Mouse (Mus musculus): Measurements from ENCODE around the gene Cfap43. TPM values are rescaled to one million over a fixed set of nuclear protein-coding genes. Genes with fewer than 3 reads are reported as not detected.
A peak's percentile ranks its signal among the peaks of the same experiment; 100 is the strongest.

Gene Cfap43
- total RNA-seq (2012; rRNA removed) (2.9 and 3.2 TPM in 2 replicates), total RNA-seq (2014; rRNA removed) (11.7 and 15.2 TPM in 2 replicates), polyA plus RNA-seq (2012; ENCODE audit: insufficient read length, low read depth) (12.7 and 15.5 TPM in 2 replicates)

DNA sequence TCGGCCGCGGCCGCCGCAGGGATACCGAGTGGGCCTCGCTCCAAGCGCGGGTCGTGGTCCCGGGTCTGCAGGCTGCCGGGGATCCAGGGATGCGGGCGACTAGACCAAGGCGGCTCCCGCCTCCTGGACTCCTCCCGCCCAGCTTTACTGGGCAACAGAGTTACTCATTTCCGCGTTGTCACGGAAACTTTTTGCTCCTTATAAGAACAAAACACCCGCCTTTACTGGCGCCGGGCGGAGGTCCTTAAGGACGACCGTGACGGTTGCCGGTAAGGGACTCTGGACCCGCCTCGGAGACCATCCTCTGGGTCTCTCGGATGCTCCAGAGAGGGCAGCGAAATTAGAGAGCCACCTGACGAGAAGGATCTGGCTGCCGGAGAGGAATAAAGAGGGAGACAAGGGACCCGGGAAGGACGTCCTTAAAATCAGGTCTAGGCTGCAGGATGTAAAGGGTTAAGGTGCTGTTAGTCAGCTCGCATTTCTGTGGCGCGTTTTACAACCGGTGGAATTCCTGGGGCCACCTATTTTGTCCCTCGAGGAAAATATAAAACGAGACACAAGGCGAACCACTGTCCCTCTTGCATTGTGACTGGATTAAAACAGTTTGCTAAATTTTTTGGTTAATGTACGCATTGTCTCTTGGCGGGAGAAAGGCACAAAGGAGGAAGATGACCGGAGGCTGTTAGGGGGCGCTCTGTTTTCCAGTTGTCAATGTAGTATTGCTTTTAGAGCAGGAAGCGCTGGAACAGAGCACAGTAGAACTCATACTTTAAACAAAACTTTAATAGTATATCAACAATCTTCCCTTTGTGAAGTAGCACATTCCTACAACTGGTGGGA, at the start of gene Cfap43, which contains the start of gene Itprip:
TSS of gene Cfap43 (minus strand) at position 162 of the 840 bp plus-strand sequence.
TSS of gene Itprip (minus strand) at position 174 of the 840 bp plus-strand sequence.
- Histone ChIP-seq H3K36me3 (replicated peaks in 1 of 2; ENCODE audit: control insufficient read depth in 1 of 2, insufficient read depth in 1 of 2, low read length in 1 of 2) (peaks cover 0 to 18% of the 10 kb centered on the region in 2 experiments), H3K4me3 (replicated peaks in 1 of 3; ENCODE audit: low read depth in 2 of 3, low read length in 2 of 3, poor library complexity in 1 of 3) (peak within 1 kb of the TSS; percentile 97 to 99 (median 97)), H3K27ac (ENCODE audit: insufficient read depth, low read depth) (peak within 1 kb of the TSS; percentile 48), H3K4me2 (ENCODE audit: insufficient read depth, low read depth, poor library complexity, severe bottlenecking) (peak within 1 kb of the TSS; percentile 91), H3K79me2 (replicated peaks; ENCODE audit: control insufficient read depth, extremely low read depth, insufficient read depth, poor library complexity, severe bottlenecking) (peaks cover 16% of the 10 kb centered on the region; the same call in 1 of the 2 replicates), H3K9ac (ENCODE audit: insufficient read depth, low read depth) (peak within 1 kb of the TSS; percentile 79), H3K4me1 (ENCODE audit: control insufficient read depth in 1 of 2, insufficient read depth in 2 of 2) (peaks cover 14 to 40% of the 10 kb centered on the region in 2 experiments), H3K9me3 (replicated peaks; ENCODE audit: low read length) (no peaks in the 10 kb centered on the region), H3K27me3 (replicated peaks) (no peaks in the 10 kb centered on the region)
- in situ Hi-C loops (cut with MboI; ENCODE audit: low pct_ligation_motif_present, low pct_unique_long_range_greater_than_20kb, low sequenced_read_pairs) (no loop called here), dilution Hi-C loops (cut with MboI; ENCODE audit: extremely low pct_ligation_motif_present, extremely low pct_unique_long_range_greater_than_20kb, low sequenced_read_pairs) (no loop called here)
- DNase-seq (ENCODE audit: extremely low read depth): peak; percentile 89
- TF ChIP-seq ZKSCAN1 (IDR thresholded peaks at IDR 0.05; ENCODE audit: borderline replicate concordance, low read depth, low read length) (no peak), PAX5 (IDR thresholded peaks at IDR 0.05; ENCODE audit: low read length) (no peak), MAZ (IDR thresholded peaks at IDR 0.05; ENCODE audit: low read depth, low read length) (peak; percentile 84), JUND (conservative IDR thresholded peaks at IDR 0.05; ENCODE audit: low read depth, low read length) (no peak), MEF2A (IDR thresholded peaks at IDR 0.05; ENCODE audit: borderline replicate concordance, low read depth, low read length) (no peak), CTCF (conservative IDR thresholded peaks at IDR 0.05 in 1 of 2, IDR thresholded peaks at IDR 0.05 in 1 of 2; ENCODE audit: low read depth in 2 of 2, low read length in 2 of 2) (peak in 1 of 2 experiments; percentile 75; a peak in 2 of 4 replicates), MAFK (IDR thresholded peaks at IDR 0.05; ENCODE audit: insufficient replicate concordance, low read length) (0 out of 2 replicates have a peak, but pooled peaks have one; percentile 41), ZNF384 (IDR thresholded peaks at IDR 0.05; ENCODE audit: low read depth, low read length) (no peak), GABPA (IDR thresholded peaks at IDR 0.05; ENCODE audit: insufficient replicate concordance, low read depth, low read length) (no peak), MXI1 (IDR thresholded peaks at IDR 0.05; ENCODE audit: low read depth, low read length) (peak; percentile 72; the same call in 1 of the 2 replicates), POLR2AphosphoS2 (IDR thresholded peaks at IDR 0.05; ENCODE audit: low read depth, low read length) (no peak; the same call in 1 of the 2 replicates), USF1 (IDR thresholded peaks at IDR 0.05; ENCODE audit: low read depth, low read length) (no peak), ELF1 (IDR thresholded peaks at IDR 0.05; ENCODE audit: low read depth, low read length) (peak; percentile 91), HCFC1 (IDR thresholded peaks at IDR 0.05; ENCODE audit: low read depth, low read length) (peak; percentile 50), CHD1 (IDR thresholded peaks at IDR 0.05; ENCODE audit: low read depth, low read length) (no peak), MAX (IDR thresholded peaks at IDR 0.05; ENCODE audit: low read length) (peak; percentile 58; the same call in 1 of the 2 replicates), MYC (IDR thresholded peaks at IDR 0.05; ENCODE audit: low read depth, low read length) (no peak), ETS1 (conservative IDR thresholded peaks at IDR 0.05; ENCODE audit: low read depth, low read length) (peak; percentile 28), SIN3A (IDR thresholded peaks at IDR 0.05; ENCODE audit: low read length) (peak; percentile 85), TCF12 (IDR thresholded peaks at IDR 0.05; ENCODE audit: low read depth, low read length) (no peak), EP300 (IDR thresholded peaks at IDR 0.05; ENCODE audit: low read length) (no peak), E2F4 (IDR thresholded peaks at IDR 0.05; ENCODE audit: insufficient replicate concordance, low read depth, low read length) (peak; percentile 68; the same call in 1 of the 2 replicates), CHD2 (IDR thresholded peaks at IDR 0.05; ENCODE audit: low read length) (0 out of 2 replicates have a peak, but pooled peaks have one; percentile 36), NELFE (IDR thresholded peaks at IDR 0.05; ENCODE audit: low read depth, low read length) (peak; percentile 54), UBTF (IDR thresholded peaks at IDR 0.05; ENCODE audit: low read depth, low read length) (no peak), JUN (IDR thresholded peaks at IDR 0.05; ENCODE audit: insufficient read depth, low read depth, low read length) (no peak), RAD21 (IDR thresholded peaks at IDR 0.05; ENCODE audit: low read depth, low read length) (no peak; the same call in none of the 2 replicates), TBP (conservative IDR thresholded peaks at IDR 0.05; ENCODE audit: low read depth, low read length) (0 out of 2 replicates have a peak, but pooled peaks have one; percentile 45), BHLHE40 (IDR thresholded peaks at IDR 0.05; ENCODE audit: low read depth, low read length) (no peak), ZC3H11A (IDR thresholded peaks at IDR 0.05; ENCODE audit: low read depth, low read length) (no peak), USF2 (conservative IDR thresholded peaks at IDR 0.05; ENCODE audit: low read depth, low read length) (no peak), POLR2A (IDR thresholded peaks at IDR 0.05; ENCODE audit: low read depth, low read length) (peak; percentile 65), RCOR1 (conservative IDR thresholded peaks at IDR 0.05; ENCODE audit: low read depth, low read length) (no peak), NRF1 (IDR thresholded peaks at IDR 0.05; ENCODE audit: low read depth, low read length) (no peak), KAT2A (IDR thresholded peaks at IDR 0.05; ENCODE audit: insufficient replicate concordance, low read length) (no peak), ZMIZ1 (IDR thresholded peaks at IDR 0.05; ENCODE audit: low read depth, low read length) (no peak; the same call in 1 of the 2 replicates), IRF4 (IDR thresholded peaks at IDR 0.05; ENCODE audit: low read depth, low read length) (peak; percentile 51; the same call in 1 of the 2 replicates)
